Mouse (Mus musculus) ES-Bruce4 (cell line): Measurements from ENCODE around the gene Vldlr. TPM values are rescaled to one million over a fixed set of nuclear protein-coding genes. Genes with fewer than 3 reads are reported as not detected.

Experiments used
- H3K27ac ChIP-seq: 2 replicates; pipeline ENCODE4 v1.5.1; 2012; ENCODE audit warnings: low read length, inconsistent platforms; ENCODE audit not compliant: insufficient read depth
- H3K27me3 ChIP-seq: 2 replicates; pipeline ENCODE4 v1.6.1; 2012; ENCODE audit warnings: mild to moderate bottlenecking, low read length, inconsistent platforms; ENCODE audit not compliant: control insufficient read depth, poor library complexity, insufficient read depth, severe bottlenecking
- H3K36me3 ChIP-seq: 2 replicates; pipeline ENCODE4 v1.6.1; 2012; ENCODE audit warnings: inconsistent platforms, mild to moderate bottlenecking, low read length, moderate library complexity; ENCODE audit not compliant: control insufficient read depth, poor library complexity, insufficient read depth, severe bottlenecking
- H3K4me1 ChIP-seq: one replicate; pipeline ENCODE4 v1.8.1; 2011; ENCODE audit warnings: low read length; ENCODE audit not compliant: control insufficient read depth, insufficient read depth
- H3K4me3 ChIP-seq: 2 replicates; pipeline ENCODE4 v1.5.1; 2011; ENCODE audit warnings: low read depth, mild to moderate bottlenecking, low read length
- H3K9ac ChIP-seq: 2 replicates; pipeline ENCODE4 v1.6.1; 2012; ENCODE audit warnings: low read depth, mild to moderate bottlenecking, inconsistent platforms; ENCODE audit not compliant: poor library complexity, severe bottlenecking
- H3K9me3 ChIP-seq: replicated peaks from 2 replicates; pipeline ENCODE4 v1.6.1; 2012; ENCODE audit warnings: mild to moderate bottlenecking, low read length, inconsistent platforms; ENCODE audit not compliant: control insufficient read depth, poor library complexity, insufficient read depth, severe bottlenecking
- CTCF ChIP-seq: IDR thresholded peaks from one replicate; pipeline ENCODE4 v1.8.1; 2011; ENCODE audit warnings: low read depth, low read length
- EP300 ChIP-seq: IDR thresholded peaks from 2 replicates; pipeline ENCODE4 v1.6.1; 2011; ENCODE audit warnings: low read depth, low read length; ENCODE audit not compliant: insufficient read depth
- POLR2A ChIP-seq: IDR thresholded peaks from one replicate; pipeline ENCODE4 v1.8.1; 2011; ENCODE audit warnings: low read length; ENCODE audit not compliant: insufficient read depth
- polyA plus RNA-seq: library from polyadenylated mRNA; stranded (reverse); fragments of >200 nt; gene quantifications from 2 replicates; pipeline ENCODE4 v1.2.4, GENCODE M21; 2011; ENCODE audit warnings: low read depth; ENCODE audit not compliant: missing spikeins, insufficient read depth, insufficient read length

The Vldlr gene
- 2.4 TPM in 2 replicates for polyA plus RNA-seq

DNA sequence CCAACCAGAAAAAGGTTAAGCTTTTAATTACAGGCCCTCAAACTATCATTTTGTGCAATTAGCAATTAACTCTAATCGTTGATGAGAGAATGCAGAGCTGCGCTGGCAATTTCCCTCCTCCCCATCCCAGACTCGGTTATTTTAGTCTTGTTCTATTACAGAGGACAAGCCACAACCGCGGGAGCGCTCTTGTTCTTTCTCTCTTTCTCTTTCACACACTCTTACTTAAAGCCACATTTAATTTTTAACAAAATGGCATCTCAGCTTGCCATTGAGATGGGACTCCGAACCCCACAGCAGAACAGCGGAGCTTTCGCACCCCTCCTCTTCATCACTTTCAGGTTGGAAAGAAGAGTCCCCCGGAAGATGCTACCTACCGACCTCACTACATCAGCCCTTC is at the start of gene Vldlr:
Gene Vldlr, plus strand, starts transcription at position 167 of the 400 bp plus-strand sequence.
- H3K27me3 ChIP-seq = peaks cover 3% of the 10 kb centered on the region

DNA sequence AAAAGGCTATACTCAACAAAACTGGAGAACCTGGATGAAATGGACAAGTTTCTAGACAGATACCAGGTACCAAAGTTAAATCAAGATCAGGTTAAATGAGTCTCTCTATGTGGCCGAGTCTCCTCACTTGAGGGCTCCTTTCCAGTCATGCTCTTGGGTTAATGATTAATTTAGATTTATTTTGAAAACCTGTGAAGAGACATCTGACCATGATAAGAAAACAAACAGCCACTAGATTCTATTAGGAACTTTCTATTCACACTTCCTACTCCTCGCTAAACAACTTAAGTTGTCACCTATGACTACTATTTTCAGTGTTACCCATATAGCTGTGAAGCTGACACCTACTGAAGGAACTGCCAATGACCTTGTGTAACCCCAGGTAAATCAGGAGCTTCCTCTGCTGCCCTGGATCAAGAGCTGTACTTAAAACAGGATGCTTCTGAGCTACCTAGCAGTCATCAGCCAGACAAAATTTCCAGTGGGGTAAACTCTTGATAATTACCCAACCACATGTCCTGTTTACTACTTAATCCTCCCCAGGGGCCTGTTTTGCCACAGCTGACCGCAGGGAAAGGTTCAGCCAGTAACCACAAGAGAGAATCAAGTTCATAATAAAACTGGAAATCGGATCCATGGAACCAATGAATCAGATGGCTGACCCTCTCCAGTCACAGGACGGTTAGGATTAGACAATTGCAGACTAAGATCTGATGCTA is 48.5 kb upstream of the Vldlr start:
- TF ChIP-seq POLR2A (no peak), CTCF (no peak), EP300 (no peak)
- Histone ChIP-seq H3K36me3 (no peaks in the 10 kb centered on the region), H3K9ac (no peak overlapping the region), H3K4me3 (no peak overlapping the region), H3K27ac (no peak overlapping the region), H3K4me1 (no peaks in the 10 kb centered on the region), H3K9me3 (no peaks in the 10 kb centered on the region), H3K27me3 (no peaks in the 10 kb centered on the region)

More for the DNA sequence above, at the start of gene Vldlr:
- H3K4me3 ChIP-seq = peak within 1 kb of the TSS; percentile 84
- H3K9me3 ChIP-seq = no peaks in the 10 kb centered on the region
- no peak for TF ChIP-seq EP300
- TF ChIP-seq POLR2A = no peak
- TF ChIP-seq CTCF = no peak
- H3K27ac ChIP-seq = no peak within 1 kb of the TSS
- peak within 1 kb of the TSS; percentile 57 for H3K9ac ChIP-seq
- H3K4me1 ChIP-seq = no peaks in the 10 kb centered on the region
- no peaks in the 10 kb centered on the region for H3K36me3 ChIP-seq

DNA sequence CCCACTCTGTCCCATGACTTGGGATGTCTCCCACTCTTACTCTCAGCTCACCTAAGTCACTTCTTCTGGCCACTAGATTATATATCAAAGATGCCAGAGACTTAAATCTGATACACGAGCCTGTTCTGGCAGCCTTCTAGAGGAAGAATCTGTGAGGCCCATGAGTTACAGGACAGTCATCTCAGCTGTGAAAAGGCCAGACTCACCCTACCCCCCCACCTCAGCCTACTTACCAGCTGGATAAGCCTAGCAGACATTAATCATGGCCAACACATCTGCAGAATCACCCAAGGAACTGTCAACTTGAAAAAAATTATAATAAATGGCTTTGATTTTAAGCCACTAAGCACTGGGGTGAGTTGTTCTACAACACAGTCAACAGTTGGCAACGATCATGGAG is 42.4 kb upstream of the Vldlr start:
- Histone ChIP-seq H3K27ac (no peak overlapping the region), H3K27me3 (no peaks in the 10 kb centered on the region), H3K9me3 (no peaks in the 10 kb centered on the region), H3K9ac (no peak overlapping the region), H3K4me3 (no peak overlapping the region), H3K36me3 (no peaks in the 10 kb centered on the region), H3K4me1 (no peaks in the 10 kb centered on the region)
- TF ChIP-seq CTCF = no peak

DNA sequence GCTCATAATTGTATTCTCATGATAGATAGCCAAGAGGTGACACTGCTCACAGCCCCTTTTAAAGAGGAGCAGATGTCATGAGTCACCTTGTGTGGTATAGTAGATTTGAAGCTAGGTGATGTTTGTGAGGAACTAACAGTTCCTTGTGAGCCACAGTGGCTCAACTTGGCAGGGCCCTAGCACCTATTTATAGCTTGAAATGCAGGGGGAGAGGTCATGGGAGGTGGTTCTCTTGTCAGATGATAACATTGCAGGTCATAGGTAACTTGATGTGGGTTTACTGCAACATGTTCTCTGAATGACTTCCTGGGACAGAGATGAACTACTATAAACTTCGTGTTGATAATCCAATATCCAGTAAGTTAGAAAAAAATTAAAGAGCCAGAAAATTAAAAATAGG is 40.7 kb upstream of the Vldlr start:
- no peak overlapping the region for H3K4me3 ChIP-seq
- H3K27me3 ChIP-seq = no peaks in the 10 kb centered on the region
- H3K4me1 ChIP-seq = no peaks in the 10 kb centered on the region
- no peak overlapping the region for H3K27ac ChIP-seq
- H3K36me3 ChIP-seq = no peaks in the 10 kb centered on the region
- no peaks in the 10 kb centered on the region for H3K9me3 ChIP-seq
- TF ChIP-seq EP300 = no peak
- TF ChIP-seq CTCF = no peak
- no peak for TF ChIP-seq POLR2A
- H3K9ac ChIP-seq = no peak overlapping the region

DNA sequence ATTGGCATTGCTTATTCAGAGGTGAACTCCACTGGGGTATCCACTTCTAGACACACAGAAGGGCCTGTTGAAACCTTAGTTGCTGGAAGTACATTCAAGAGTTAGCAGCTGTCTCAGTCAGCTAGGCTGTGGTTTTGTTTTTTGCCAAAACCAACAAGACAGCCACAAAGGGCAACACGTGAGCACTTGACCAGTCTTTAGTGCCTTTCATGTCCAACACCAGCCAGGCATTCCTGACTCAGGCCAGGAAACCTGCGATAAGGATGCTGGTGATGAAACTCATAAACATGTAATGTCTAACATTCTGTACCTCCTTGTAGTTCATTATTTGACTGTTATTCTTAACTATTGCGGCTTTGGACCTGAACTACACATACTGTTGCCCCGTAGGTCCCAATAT is 39.7 kb upstream of the Vldlr start:
- H3K27ac ChIP-seq = no peak overlapping the region
- H3K9me3 ChIP-seq = no peaks in the 10 kb centered on the region
- TF ChIP-seq POLR2A (no peak), CTCF (no peak), EP300 (no peak)
- H3K27me3 ChIP-seq = no peaks in the 10 kb centered on the region
- no peak overlapping the region for H3K4me3 ChIP-seq
- no peaks in the 10 kb centered on the region for H3K36me3 ChIP-seq
- no peak overlapping the region for H3K9ac ChIP-seq
- H3K4me1 ChIP-seq = no peaks in the 10 kb centered on the region

DNA sequence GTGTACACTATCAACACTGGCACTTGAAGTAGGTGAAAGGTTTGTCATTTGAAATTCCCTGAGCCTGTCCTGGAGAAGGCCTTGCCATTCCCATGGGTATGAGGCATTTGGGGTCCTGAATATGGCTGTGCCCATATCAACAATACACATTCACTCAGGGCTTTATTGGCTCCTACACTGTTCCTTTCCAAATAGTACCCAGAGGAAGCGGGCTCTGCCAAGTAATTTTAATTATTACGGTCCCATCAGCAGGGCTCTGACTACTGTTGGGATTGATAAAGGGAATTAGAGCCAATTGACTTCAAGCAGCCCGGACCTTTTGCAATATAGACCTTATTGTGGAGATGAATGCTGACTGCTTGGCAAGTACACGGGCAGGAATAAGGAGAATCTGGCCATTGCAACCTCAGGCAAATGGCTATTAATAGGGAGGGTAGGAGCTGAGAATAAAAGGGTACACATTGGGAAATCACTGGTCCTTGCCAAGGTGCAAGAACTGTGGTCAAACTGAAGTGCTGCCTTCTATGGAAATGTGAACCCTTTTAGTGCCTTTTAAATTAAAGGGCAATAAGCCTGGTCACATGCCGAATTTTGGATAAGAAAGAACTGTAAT is 38.0 kb upstream of the Vldlr start:
- Histone ChIP-seq H3K4me3 (no peak overlapping the region), H3K36me3 (no peaks in the 10 kb centered on the region), H3K27me3 (no peaks in the 10 kb centered on the region), H3K9me3 (no peaks in the 10 kb centered on the region), H3K9ac (no peak overlapping the region), H3K4me1 (no peaks in the 10 kb centered on the region), H3K27ac (no peak overlapping the region)
- TF ChIP-seq EP300 (no peak), POLR2A (no peak), CTCF (no peak)
